Mouse (Mus musculus) CH12.LX (cell line): ENCODE results near the gene Hemgn. TPM values are rescaled to one million over a fixed set of nuclear protein-coding genes. Genes with fewer than 3 reads are reported as not detected.

ENCODE experiments used
- DNase-seq: peaks from one replicate; pipeline ENCODE4 v3.0.0-alpha.2; 2013; ENCODE audit errors: extremely low read depth
- H3K27ac ChIP-seq: 2 replicates; pipeline ENCODE4 v1.5.1; 2012; ENCODE audit warnings: low read depth, mild to moderate bottlenecking, control low read depth, moderate library complexity; ENCODE audit not compliant: insufficient read depth
- H3K27me3 ChIP-seq: replicated peaks from 2 replicates; pipeline ENCODE3; 2012; ENCODE audit warnings: inconsistent platforms
- H3K36me3 ChIP-seq, 2 experiments: replicated peaks in 1 of 2; 2 replicates each; pipeline versions ENCODE3 to v1.6.1; 2012; ENCODE audit warnings: inconsistent platforms in 1 of 2, low read length in 1 of 2, mild to moderate bottlenecking in 1 of 2, mixed read lengths in 1 of 2, moderate library complexity in 1 of 2; ENCODE audit not compliant: control insufficient read depth in 1 of 2, insufficient read depth in 1 of 2
- H3K4me1 ChIP-seq, 2 experiments: 2 replicates each; pipeline ENCODE4 v1.6.1; 2012; ENCODE audit warnings: inconsistent platforms in 1 of 2, moderate library complexity in 1 of 2; ENCODE audit not compliant: insufficient read depth in 2 of 2, control insufficient read depth in 1 of 2
- H3K4me2 ChIP-seq: 2 replicates; pipeline ENCODE4 v1.6.1; 2012; ENCODE audit warnings: low read depth, mild to moderate bottlenecking, control low read depth; ENCODE audit not compliant: poor library complexity, insufficient read depth, severe bottlenecking
- H3K4me3 ChIP-seq, 3 experiments: fragments of 150-350 bp in 1 of 3; sonication (generic) in 1 of 3; replicated peaks in 1 of 3; 2 replicates each; pipeline versions ENCODE3 to v1.5.1; 2011 to 2012; ENCODE audit warnings: low read depth in 2 of 3, low read length in 2 of 3, mild to moderate bottlenecking in 2 of 3, moderate library complexity in 2 of 3, control low read depth in 1 of 3, improper control_type of control experiment in 1 of 3, inconsistent platforms in 1 of 3, mixed read lengths in 1 of 3; ENCODE audit not compliant: poor library complexity in 1 of 3
- H3K79me2 ChIP-seq: replicated peaks from 2 replicates; pipeline ENCODE4 v1.6.1; 2012; ENCODE audit warnings: mild to moderate bottlenecking, moderate library complexity; ENCODE audit not compliant: control insufficient read depth, poor library complexity, insufficient read depth, severe bottlenecking; ENCODE audit errors: extremely low read depth
- H3K9ac ChIP-seq: 2 replicates; pipeline ENCODE4 v1.6.1; 2012; ENCODE audit warnings: low read depth, mild to moderate bottlenecking, control low read depth, moderate library complexity; ENCODE audit not compliant: insufficient read depth
- H3K9me3 ChIP-seq: replicated peaks from 2 replicates; pipeline ENCODE3; 2012; ENCODE audit warnings: low read length, inconsistent platforms, mixed read lengths
- CHD1 ChIP-seq: IDR thresholded peaks from 2 replicates; pipeline ENCODE4 v1.6.1; 2012; ENCODE audit warnings: low read depth, low read length, improper control_type of control experiment, inconsistent platforms
- CHD2 ChIP-seq: IDR thresholded peaks from 2 replicates; pipeline ENCODE4 v1.6.1; 2011; ENCODE audit warnings: low read length, improper control_type of control experiment
- ELF1 ChIP-seq: IDR thresholded peaks from 2 replicates; pipeline ENCODE4 v1.6.1; 2014; ENCODE audit warnings: low read depth, mild to moderate bottlenecking, inconsistent platforms, low read length, improper control_type of control experiment
- EP300 ChIP-seq: IDR thresholded peaks from 2 replicates; pipeline ENCODE4 v1.6.1; 2011; ENCODE audit warnings: low read length, improper control_type of control experiment
- ETS1 ChIP-seq: conservative IDR thresholded peaks from 2 replicates; pipeline ENCODE4 v1.6.1; 2012; ENCODE audit warnings: low read depth, mild to moderate bottlenecking, inconsistent platforms, low read length, improper control_type of control experiment, moderate library complexity
- GABPA ChIP-seq: IDR thresholded peaks from 2 replicates; pipeline ENCODE4 v1.6.1; 2012; ENCODE audit warnings: low read depth, low read length, improper control_type of control experiment, inconsistent platforms; ENCODE audit not compliant: insufficient replicate concordance
- HCFC1 ChIP-seq: IDR thresholded peaks from 2 replicates; pipeline ENCODE4 v1.6.1; 2012; ENCODE audit warnings: low read depth, mild to moderate bottlenecking, inconsistent platforms, low read length, improper control_type of control experiment
- IRF4 ChIP-seq: IDR thresholded peaks from 2 replicates; pipeline ENCODE4 v1.6.1; 2014; ENCODE audit warnings: low read depth, mild to moderate bottlenecking, inconsistent platforms, low read length, improper control_type of control experiment
- MAFK ChIP-seq: IDR thresholded peaks from 2 replicates; pipeline ENCODE4 v1.6.1; 2011; ENCODE audit warnings: low read length, improper control_type of control experiment; ENCODE audit not compliant: insufficient replicate concordance
- MAX ChIP-seq: IDR thresholded peaks from 2 replicates; pipeline ENCODE4 v1.6.1; 2011; ENCODE audit warnings: low read length, improper control_type of control experiment
- MAZ ChIP-seq: IDR thresholded peaks from 2 replicates; pipeline ENCODE4 v1.6.1; 2012; ENCODE audit warnings: low read depth, mild to moderate bottlenecking, inconsistent platforms, low read length, improper control_type of control experiment, moderate library complexity
- MEF2A ChIP-seq: IDR thresholded peaks from 2 replicates; pipeline ENCODE4 v1.6.1; 2014; ENCODE audit warnings: low read depth, mild to moderate bottlenecking, inconsistent platforms, low read length, improper control_type of control experiment, borderline replicate concordance
- MXI1 ChIP-seq: IDR thresholded peaks from 2 replicates; pipeline ENCODE4 v1.6.1; 2011; ENCODE audit warnings: mild to moderate bottlenecking, low read depth, low read length, improper control_type of control experiment
- MYC ChIP-seq: IDR thresholded peaks from 2 replicates; pipeline ENCODE4 v1.6.1; 2011; ENCODE audit warnings: low read depth, mild to moderate bottlenecking, improper control_type of control experiment, low read length
- NELFE ChIP-seq: IDR thresholded peaks from 2 replicates; pipeline ENCODE4 v1.6.1; 2011; ENCODE audit warnings: low read depth, low read length, improper control_type of control experiment
- NRF1 ChIP-seq: IDR thresholded peaks from 2 replicates; pipeline ENCODE4 v1.6.1; 2014; ENCODE audit warnings: low read depth, mild to moderate bottlenecking, inconsistent platforms, low read length, improper control_type of control experiment, moderate library complexity
- PAX5 ChIP-seq: IDR thresholded peaks from 2 replicates; pipeline ENCODE4 v1.6.1; 2012; ENCODE audit warnings: low read length, inconsistent platforms, mixed read lengths
- POLR2A ChIP-seq: IDR thresholded peaks from 2 replicates; pipeline ENCODE4 v1.6.1; 2011; ENCODE audit warnings: low read depth, mild to moderate bottlenecking, improper control_type of control experiment, low read length
- RAD21 ChIP-seq: IDR thresholded peaks from 2 replicates; pipeline ENCODE4 v1.6.1; 2011; ENCODE audit warnings: low read depth, mild to moderate bottlenecking, low read length, improper control_type of control experiment, moderate library complexity
- TBP ChIP-seq: conservative IDR thresholded peaks from 2 replicates; pipeline ENCODE4 v1.6.1; 2011; ENCODE audit warnings: low read depth, low read length, improper control_type of control experiment
- TCF12 ChIP-seq: IDR thresholded peaks from 2 replicates; pipeline ENCODE4 v1.6.1; 2014; ENCODE audit warnings: low read depth, mild to moderate bottlenecking, inconsistent platforms, low read length, improper control_type of control experiment
- UBTF ChIP-seq: IDR thresholded peaks from 2 replicates; pipeline ENCODE4 v1.6.1; 2012; ENCODE audit warnings: low read depth, mild to moderate bottlenecking, inconsistent platforms, low read length, improper control_type of control experiment, moderate library complexity
- USF1 ChIP-seq: IDR thresholded peaks from 2 replicates; pipeline ENCODE4 v1.6.1; 2014; ENCODE audit warnings: low read depth, mild to moderate bottlenecking, inconsistent platforms, low read length, improper control_type of control experiment
- USF2 ChIP-seq: conservative IDR thresholded peaks from 2 replicates; pipeline ENCODE4 v1.6.1; 2011; ENCODE audit warnings: low read depth, low read length, improper control_type of control experiment
- ZMIZ1 ChIP-seq: IDR thresholded peaks from 2 replicates; pipeline ENCODE4 v1.6.1; 2012; ENCODE audit warnings: low read depth, mild to moderate bottlenecking, inconsistent platforms, low read length, improper control_type of control experiment
- ZNF384 ChIP-seq: IDR thresholded peaks from 2 replicates; pipeline ENCODE4 v1.6.1; 2012; ENCODE audit warnings: low read depth, low read length, improper control_type of control experiment, inconsistent platforms
- dilution Hi-C: fragments of 300-500 bp; cut with MboI; formaldehyde crosslinking; loops from 2 replicates; pipeline ENCODE4 v1.14.3; 2020; ENCODE audit warnings: low sequenced_read_pairs; ENCODE audit not compliant: extremely low pct_unique_long_range_greater_than_20kb, extremely low pct_ligation_motif_present
- in situ Hi-C: fragments of 300-500 bp; cut with MboI; formaldehyde crosslinking; loops from 3 replicates; pipeline ENCODE4 v1.14.3; 2019; ENCODE audit warnings: low sequenced_read_pairs, low pct_ligation_motif_present, low pct_unique_long_range_greater_than_20kb, mixed read lengths
- polyA plus RNA-seq: library from polyadenylated mRNA; unstranded; fragments of >175 nt; gene quantifications from 2 replicates; pipeline ENCODE4 v1.2.1, GENCODE M21; 2012; ENCODE audit warnings: low read depth; ENCODE audit not compliant: insufficient read length
- total RNA-seq, 2 experiments: library from RNA; depleted of rRNA; stranded (reverse); fragments of 300-350 nt in 1 of 2; fragments of >200 nt in 1 of 2; gene quantifications; 2 replicates each; pipeline ENCODE4 v1.2.3; 2012 to 2014

The Hemgn gene
- total and polyA plus RNA-seq, 3 experiments, result not detected

DNA sequence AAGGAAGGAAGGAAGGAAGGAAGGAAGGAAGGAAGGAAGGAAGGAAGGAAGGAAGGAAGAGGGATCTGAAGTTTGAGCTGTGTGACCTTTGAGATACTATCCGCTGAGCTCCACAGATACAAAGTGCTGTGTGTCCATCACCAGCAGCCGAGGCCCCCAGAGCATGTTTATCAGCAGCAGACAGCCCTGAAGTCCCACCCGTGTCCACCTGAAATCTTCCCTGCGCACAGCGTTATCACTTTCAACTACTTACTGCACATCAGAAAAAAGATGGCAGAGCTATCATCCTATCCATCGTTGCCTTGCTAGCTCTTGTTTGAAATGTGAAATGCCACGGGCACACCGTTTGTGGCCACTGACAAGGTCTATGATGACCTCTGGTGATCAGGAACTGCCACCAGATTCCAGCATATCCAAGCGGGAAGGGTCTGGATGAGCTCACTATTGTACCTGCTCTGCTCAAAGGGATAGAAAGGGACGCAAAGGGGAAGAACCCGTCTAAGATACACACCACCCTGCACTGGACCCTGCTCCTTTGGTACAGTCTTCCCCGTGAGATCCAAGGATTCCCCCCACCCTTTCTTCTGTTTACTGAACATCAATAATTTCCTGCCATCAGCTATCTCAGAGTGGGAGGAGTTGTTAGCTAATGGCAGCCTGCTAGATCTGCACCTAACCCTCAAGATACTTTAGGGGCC lies 19.2 kb upstream of the Hemgn start:
- Histone ChIP-seq H3K36me3 (no peaks in the 10 kb centered on the region), H3K4me3 (no peak overlapping the region), H3K27ac (no peak overlapping the region), H3K79me2 (no peaks in the 10 kb centered on the region), H3K4me1 (no peaks in the 10 kb centered on the region), H3K4me2 (no peak overlapping the region), H3K9ac (no peak overlapping the region), H3K27me3 (peaks cover 2% of the 10 kb centered on the region), H3K9me3 (no peaks in the 10 kb centered on the region)
- in situ Hi-C loops (no loop called here), dilution Hi-C loops (no loop called here)
- no peak for DNase-seq
- TF ChIP-seq POLR2A (no peak), EP300 (no peak), MEF2A (no peak), NELFE (no peak), USF1 (no peak), MAZ (no peak), TCF12 (no peak), UBTF (no peak), CHD2 (no peak), TBP (no peak), HCFC1 (no peak)

- H3K9me3 ChIP-seq, result no peaks in the 10 kb centered on the region
- dilution Hi-C loops (no loop called here), in situ Hi-C loops (no loop called here)
- peaks cover 4 to 9% of the 10 kb centered on the region in 2 experiments for H3K4me1 ChIP-seq
- H3K27ac ChIP-seq, result no peak overlapping the region
- no peaks in the 10 kb centered on the region for H3K79me2 ChIP-seq
- TF ChIP-seq PAX5 (no peak), CHD1 (no peak), USF1 (no peak), MAFK (no peak), ZNF384 (no peak), RAD21 (no peak), GABPA (no peak), ZMIZ1 (no peak), ETS1 (no peak), TBP (no peak), MAX (no peak), IRF4 (no peak), MXI1 (no peak), MEF2A (no peak), MYC (no peak), NRF1 (no peak), ELF1 (no peak), USF2 (no peak), CHD2 (no peak)
- H3K9ac ChIP-seq, result no peak overlapping the region
- H3K36me3 ChIP-seq, result no peaks in the 10 kb centered on the region
- no peak overlapping the region for H3K4me3 ChIP-seq
- DNase-seq, result no peak
- no peak overlapping the region for H3K4me2 ChIP-seq
- peaks cover 2% of the 10 kb centered on the region for H3K27me3 ChIP-seq
Measured at GRCm38 (mm10) chr4:46428903-46429499, 15.7 kb upstream of the Hemgn start.
